Mouse (Mus musculus): Measurements from ENCODE around the gene Tacc3.
A peak's percentile ranks its signal among the peaks of the same experiment; 100 is the strongest.

Tacc3 gene

GRCm38 (mm10) chr5:33694848-33695717, 37.2 kb downstream of the Tacc3 start:
- DNase-seq (ENCODE audit: low read depth, low spot score) = peak; percentile 67

GRCm38 (mm10) chr5:33695718-33696121, 37.8 kb downstream of the Tacc3 start:
- DNase-seq (ENCODE audit: low read depth, low spot score) = no peak

DNA sequence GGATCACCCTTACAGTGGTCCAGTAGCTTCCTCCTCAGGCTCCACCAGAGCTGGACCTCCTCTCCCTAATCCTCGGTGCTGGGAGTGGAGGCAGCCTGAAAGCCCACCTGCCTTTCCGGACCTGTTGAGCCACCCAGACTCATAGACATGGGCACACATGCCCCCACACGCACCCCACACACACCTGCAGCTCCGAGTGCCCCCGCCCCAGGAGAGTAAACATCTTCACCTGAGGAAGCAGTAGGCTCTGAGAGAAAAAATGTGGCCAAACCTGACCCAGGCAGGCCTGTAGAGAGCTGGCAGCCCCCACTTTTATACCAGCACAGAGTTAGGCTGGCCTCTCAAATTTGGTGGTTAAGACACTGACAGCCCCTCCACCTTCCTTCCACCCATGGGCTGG, 38.5 kb downstream of the Tacc3 start:
- DNase-seq (ENCODE audit: low read depth, low spot score) = no peak

GRCm38 (mm10) chr5:33697534-33697933, 39.6 kb downstream of the Tacc3 start:
- no peak for DNase-seq (ENCODE audit: low read depth, low spot score)

GRCm38 (mm10) chr5:33697947-33698512, 40.1 kb downstream of the Tacc3 start:
- DNase-seq (ENCODE audit: low read depth, low spot score) = no peak

- no peak for DNase-seq (ENCODE audit: low read depth, low spot score)
Measured at GRCm38 (mm10) chr5:33698669-33699068, 40.7 kb downstream of the Tacc3 start.

DNA sequence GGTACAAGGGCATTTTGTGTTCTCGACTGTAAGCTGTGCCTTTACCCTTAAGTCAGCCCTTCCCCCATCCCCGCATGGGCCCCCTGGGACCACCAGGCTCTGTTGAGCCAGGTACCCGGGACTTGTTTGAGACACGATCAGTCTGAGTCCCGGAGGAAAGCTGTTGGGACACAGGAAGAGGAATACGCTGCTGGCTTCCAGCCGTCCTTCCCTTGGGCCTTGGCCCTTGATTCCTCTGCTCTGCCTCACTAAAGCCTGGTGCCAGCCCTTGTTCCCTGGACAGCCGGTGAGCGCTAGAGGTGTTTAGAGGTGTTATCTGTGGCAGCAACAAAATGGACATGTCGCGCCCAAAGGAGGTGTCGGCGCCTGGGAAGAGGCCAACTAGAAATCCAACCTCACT, 42.1 kb downstream of the Tacc3 start:
- no peak for DNase-seq (ENCODE audit: low read depth, low spot score)

- no peak for DNase-seq (ENCODE audit: low read depth, low spot score)
Measured at GRCm38 (mm10) chr5:33701832-33702231, 43.9 kb downstream of the Tacc3 start.

GRCm38 (mm10) chr5:33703999-33704398, 46.1 kb downstream of the Tacc3 start:
- DNase-seq (ENCODE audit: low read depth, low spot score) = no peak

DNA sequence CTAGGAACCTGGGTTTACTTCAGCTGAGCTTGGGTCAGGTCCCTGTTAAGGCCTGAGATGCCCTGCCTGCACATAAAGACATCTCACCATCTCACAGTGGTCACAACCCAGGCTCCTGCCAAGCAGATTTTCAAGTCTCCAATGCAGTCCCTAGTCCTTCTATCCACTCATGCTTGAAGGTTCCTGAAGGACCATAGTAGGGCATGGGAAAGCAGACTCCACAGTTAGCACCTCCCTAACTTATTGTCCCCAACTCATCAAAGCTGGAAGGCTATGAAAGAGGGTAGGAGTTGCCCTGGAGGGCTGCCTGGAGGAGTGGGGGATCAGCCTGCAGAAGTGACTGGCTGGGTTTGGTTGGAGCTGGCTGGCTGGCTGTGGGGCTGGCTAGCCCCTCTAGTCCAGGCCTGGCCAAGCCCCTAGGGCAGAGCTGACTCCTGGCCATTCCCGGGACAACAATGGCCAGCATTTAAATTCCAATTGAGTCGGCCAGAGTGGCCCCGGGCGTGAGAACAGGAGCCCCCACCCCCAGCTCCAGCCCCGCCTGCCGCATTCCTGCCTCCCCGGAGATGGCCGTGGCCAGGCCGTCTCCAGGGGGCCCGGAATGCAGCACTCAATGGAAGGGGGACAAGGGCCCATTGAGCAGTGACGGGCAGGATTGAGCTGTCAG, 47.1 kb downstream of the Tacc3 start:
- no peak for DNase-seq (ENCODE audit: low read depth, low spot score)

DNA sequence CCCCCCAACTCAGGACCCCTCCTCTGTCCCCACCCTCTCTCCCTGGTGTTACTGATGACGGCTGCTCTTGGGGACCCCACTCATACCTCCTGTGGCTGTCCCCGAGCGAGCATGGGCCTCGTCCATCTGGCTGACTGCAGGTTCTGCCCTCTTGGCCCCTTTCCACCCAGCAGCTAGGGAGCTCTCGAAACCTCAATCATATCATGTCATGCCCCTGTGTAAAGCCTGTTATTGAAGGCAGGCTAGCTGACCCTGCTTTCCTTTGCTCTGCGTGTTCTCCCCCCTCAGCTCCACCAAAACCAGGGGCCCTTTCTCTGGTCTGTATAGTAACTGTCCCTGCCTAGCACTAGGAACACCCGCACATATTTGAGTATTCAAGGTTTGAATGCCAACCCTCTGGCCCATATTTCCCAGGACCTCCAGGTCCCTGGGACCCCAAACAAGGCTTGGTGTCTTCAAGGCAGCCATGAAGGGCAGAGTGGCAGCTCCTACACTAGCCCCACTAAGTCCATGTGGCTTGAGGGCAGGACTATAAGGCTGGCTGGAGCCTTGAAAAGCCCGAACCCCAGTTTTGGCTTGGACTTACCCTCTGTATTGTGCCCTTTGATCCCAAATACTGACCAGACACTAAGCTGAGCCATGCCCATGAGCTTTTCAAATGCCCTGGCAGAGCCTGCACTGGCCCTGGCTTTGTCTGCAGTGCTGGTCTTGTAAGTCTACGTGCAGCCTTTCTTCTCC, 47.9 kb downstream of the Tacc3 start:
- no peak for DNase-seq (ENCODE audit: low read depth, low spot score)

DNA sequence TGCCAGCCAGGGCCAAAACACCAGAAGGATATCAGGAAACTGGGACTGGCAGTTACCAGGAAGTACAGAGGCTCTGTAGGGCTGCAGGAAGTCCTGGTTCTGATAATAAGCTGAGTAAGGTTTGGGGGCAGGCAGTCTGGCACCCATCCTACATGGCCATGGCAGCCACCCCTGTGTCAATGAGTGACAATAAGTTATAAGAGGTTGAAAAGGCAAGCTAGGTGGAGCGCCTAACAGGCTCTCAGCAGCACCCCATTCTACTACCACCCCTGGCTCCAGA, 48.4 kb downstream of the Tacc3 start:
- DNase-seq (ENCODE audit: low read depth, low spot score) = no peak

DNA sequence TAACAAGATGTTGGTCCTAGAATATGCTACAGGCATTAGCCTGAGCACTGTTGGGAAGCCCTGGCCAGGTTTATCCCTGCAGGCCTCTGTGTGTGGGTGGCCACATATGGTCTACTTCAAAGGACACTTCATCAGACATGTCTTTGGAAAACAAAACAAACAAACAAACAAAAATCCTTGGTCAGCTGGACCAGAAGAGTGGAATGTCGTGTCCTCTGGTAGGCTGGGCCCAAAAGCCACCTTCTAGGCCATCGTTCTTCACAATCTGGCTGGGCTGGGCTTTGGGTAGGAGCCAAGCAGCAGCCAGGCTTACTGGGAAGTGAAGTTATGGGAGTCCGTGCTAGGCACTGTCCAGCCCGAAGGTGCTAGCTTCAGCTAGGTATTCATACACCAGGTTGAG, 49.2 kb downstream of the Tacc3 start:
- DNase-seq (ENCODE audit: low read depth, low spot score) = no peak

GRCm38 (mm10) chr5:33709037-33709436, 51.1 kb downstream of the Tacc3 start:
- DNase-seq (ENCODE audit: low read depth, low spot score) = no peak

GRCm38 (mm10) chr5:33712550-33712949, 54.6 kb downstream of the Tacc3 start:
- DNase-seq (ENCODE audit: low read depth, low spot score) = no peak

- no peak for DNase-seq (ENCODE audit: low read depth, low spot score)
Measured at GRCm38 (mm10) chr5:33715182-33715581, 57.3 kb downstream of the Tacc3 start.

- DNase-seq (ENCODE audit: low read depth, low spot score) = no peak
Measured at GRCm38 (mm10) chr5:33716467-33716866, 58.5 kb downstream of the Tacc3 start.

- DNase-seq (ENCODE audit: low read depth, low spot score) = no peak
Measured at GRCm38 (mm10) chr5:33718460-33718859, 60.5 kb downstream of the Tacc3 start.

- no peak for DNase-seq (ENCODE audit: low read depth, low spot score)
Measured at GRCm38 (mm10) chr5:33720852-33721490, 63.0 kb downstream of the Tacc3 start.

DNA sequence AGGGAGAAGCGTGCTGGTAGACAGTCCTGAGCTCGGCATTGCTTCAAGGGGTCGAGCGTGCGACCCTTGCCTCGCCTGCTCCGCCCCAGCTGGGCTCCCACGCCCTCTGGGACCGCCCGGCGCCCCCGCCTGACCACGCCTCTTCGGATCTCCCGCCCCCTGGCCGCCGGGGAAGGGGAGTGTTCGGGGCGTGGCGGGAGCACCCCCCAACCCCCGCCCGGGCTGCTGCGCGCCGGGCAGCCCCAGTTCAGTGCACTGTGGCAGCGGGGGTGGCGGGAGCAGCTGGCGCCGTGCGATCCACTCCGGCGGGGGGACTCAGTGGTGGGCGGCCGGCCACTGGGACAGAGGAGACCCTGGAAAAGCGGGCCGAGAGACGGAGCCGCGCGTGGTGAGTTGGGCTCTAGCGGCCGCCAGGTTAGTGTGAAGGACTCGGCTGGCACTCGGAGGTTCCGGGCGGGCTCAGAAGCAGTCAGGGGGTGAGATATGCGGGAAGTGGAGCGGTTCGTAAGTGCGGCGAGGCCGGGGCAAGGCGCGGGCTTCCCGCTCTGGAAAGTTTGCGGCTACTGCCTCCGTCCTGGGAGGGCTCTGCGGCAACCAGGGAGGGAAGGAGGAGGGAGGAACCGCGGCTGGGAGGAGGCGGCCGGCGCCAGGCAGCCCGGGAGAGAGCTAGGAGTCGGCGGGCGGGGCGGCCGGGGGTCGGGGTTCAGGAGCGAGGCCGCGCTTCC, 63.8 kb downstream of the Tacc3 start, which contains the start of gene Fgfr3:
Fgfr3 (plus strand) TSS at position 134 of the 725 bp plus-strand sequence.
- no peak for DNase-seq (ENCODE audit: low read depth, low spot score)

Measured in retina, adult 2 months (tissue).